Mouse (Mus musculus): Measurements from ENCODE around the gene Clstn1. TPM values are rescaled to one million over a fixed set of nuclear protein-coding genes. Genes with fewer than 3 reads are reported as not detected.

The Clstn1 gene
- polyA plus RNA-seq, 1 experiment from 2014 or later, result 7.8 TPM

- whole genome bisulfite sequencing, result 73% methylated on average over 7 of the region's 7 CpGs
- H3K4me1 ChIP-seq (replicated peaks; ENCODE audit: control insufficient read depth, insufficient read depth, low read length), result peaks cover 23% of the 10 kb centered on the region
- H3K27ac ChIP-seq (ENCODE audit: low read depth, low read length), result no peak overlapping the region
- H3K36me3 ChIP-seq (ENCODE audit: control insufficient read depth, insufficient read depth, low read length), result no peaks in the 10 kb centered on the region
- no peak for ATAC-seq (replicated peaks; ENCODE audit: low FRiP score)
- no peaks in the 10 kb centered on the region for H3K9me3 ChIP-seq (ENCODE audit: control insufficient read depth, low read length)
- no peak overlapping the region for H3K4me3 ChIP-seq (ENCODE audit: low read depth, low read length)
- H3K9ac ChIP-seq (ENCODE audit: low read depth, low read length), result no peak overlapping the region
- H3K4me2 ChIP-seq, result no peak overlapping the region
- no peaks in the 10 kb centered on the region for H3K27me3 ChIP-seq (replicated peaks; ENCODE audit: control insufficient read depth, insufficient read depth, low read length)
- DNase-seq (ENCODE audit: low spot score), result no peak
Measured at GRCm38 (mm10) chr4:149660598-149660997, 74.3 kb downstream of the Clstn1 start.

- DNase-seq (ENCODE audit: low spot score), result no peak
- Histone ChIP-seq H3K4me1 (replicated peaks; ENCODE audit: control insufficient read depth, insufficient read depth, low read length) (peaks cover 23% of the 10 kb centered on the region), H3K4me3 (ENCODE audit: low read depth, low read length) (no peak overlapping the region), H3K27ac (ENCODE audit: low read depth, low read length) (no peak overlapping the region), H3K27me3 (replicated peaks; ENCODE audit: control insufficient read depth, insufficient read depth, low read length) (no peaks in the 10 kb centered on the region), H3K9ac (ENCODE audit: low read depth, low read length) (no peak overlapping the region), H3K9me3 (ENCODE audit: control insufficient read depth, low read length) (no peaks in the 10 kb centered on the region), H3K36me3 (ENCODE audit: control insufficient read depth, insufficient read depth, low read length) (no peaks in the 10 kb centered on the region), H3K4me2 (peak overlapping the region; percentile 33; the same call in 1 of the 2 replicates)
- ATAC-seq (replicated peaks; ENCODE audit: low FRiP score), result peak; percentile 46
- 47% methylated on average over 14 of the region's 14 CpGs for WGBS
Measured at GRCm38 (mm10) chr4:149661967-149662589, 75.8 kb downstream of the Clstn1 start.

- DNase-seq (ENCODE audit: low spot score) (no peak), ATAC-seq (replicated peaks; ENCODE audit: low FRiP score) (no peak)
- no peak overlapping the region for H3K9ac ChIP-seq (ENCODE audit: low read depth, low read length)
- no peaks in the 10 kb centered on the region for H3K27me3 ChIP-seq (replicated peaks; ENCODE audit: control insufficient read depth, insufficient read depth, low read length)
- peaks cover 23% of the 10 kb centered on the region for H3K4me1 ChIP-seq (replicated peaks; ENCODE audit: control insufficient read depth, insufficient read depth, low read length)
- WGBS, result 74% methylated on average over 7 of the region's 7 CpGs
- H3K4me3 ChIP-seq (ENCODE audit: low read depth, low read length), result no peak overlapping the region
- no peaks in the 10 kb centered on the region for H3K36me3 ChIP-seq (ENCODE audit: control insufficient read depth, insufficient read depth, low read length)
- no peak overlapping the region for H3K27ac ChIP-seq (ENCODE audit: low read depth, low read length)
- H3K9me3 ChIP-seq (ENCODE audit: control insufficient read depth, low read length), result no peaks in the 10 kb centered on the region
- H3K4me2 ChIP-seq, result no peak overlapping the region
Measured at GRCm38 (mm10) chr4:149663849-149664503, 77.7 kb downstream of the Clstn1 start.

- H3K27ac ChIP-seq (ENCODE audit: low read depth, low read length), result no peak overlapping the region
- no peak for DNase-seq (ENCODE audit: low spot score)
- no peak overlapping the region for H3K9ac ChIP-seq (ENCODE audit: low read depth, low read length)
- H3K4me3 ChIP-seq (ENCODE audit: low read depth, low read length), result no peak overlapping the region
- 61% methylated on average over 6 of the region's 6 CpGs for WGBS
- H3K27me3 ChIP-seq (replicated peaks; ENCODE audit: control insufficient read depth, insufficient read depth, low read length), result no peaks in the 10 kb centered on the region
- H3K36me3 ChIP-seq (ENCODE audit: control insufficient read depth, insufficient read depth, low read length), result no peaks in the 10 kb centered on the region
- peaks cover 19% of the 10 kb centered on the region for H3K4me1 ChIP-seq (replicated peaks; ENCODE audit: control insufficient read depth, insufficient read depth, low read length)
- H3K9me3 ChIP-seq (ENCODE audit: control insufficient read depth, low read length), result no peaks in the 10 kb centered on the region
- ATAC-seq (replicated peaks; ENCODE audit: low FRiP score), result no peak
- H3K4me2 ChIP-seq, result no peak overlapping the region
Measured at GRCm38 (mm10) chr4:149665016-149665691, 78.9 kb downstream of the Clstn1 start.

- Histone ChIP-seq H3K9ac (ENCODE audit: low read depth, low read length) (no peak overlapping the region), H3K27ac (ENCODE audit: low read depth, low read length) (no peak overlapping the region), H3K27me3 (replicated peaks; ENCODE audit: control insufficient read depth, insufficient read depth, low read length) (no peaks in the 10 kb centered on the region), H3K36me3 (ENCODE audit: control insufficient read depth, insufficient read depth, low read length) (no peaks in the 10 kb centered on the region), H3K4me3 (ENCODE audit: low read depth, low read length) (no peak overlapping the region), H3K9me3 (ENCODE audit: control insufficient read depth, low read length) (no peaks in the 10 kb centered on the region), H3K4me2 (no peak overlapping the region), H3K4me1 (replicated peaks; ENCODE audit: control insufficient read depth, insufficient read depth, low read length) (peaks cover 18% of the 10 kb centered on the region)
- WGBS, result 76% methylated on average over 6 of the region's 6 CpGs
- DNase-seq (ENCODE audit: low spot score) (no peak), ATAC-seq (replicated peaks; ENCODE audit: low FRiP score) (no peak)
Measured at GRCm38 (mm10) chr4:149665692-149666090, 79.4 kb downstream of the Clstn1 start.

- no peak for ATAC-seq (replicated peaks; ENCODE audit: low FRiP score)
- H3K27ac ChIP-seq (ENCODE audit: low read depth, low read length), result no peak overlapping the region
- no peak overlapping the region for H3K9ac ChIP-seq (ENCODE audit: low read depth, low read length)
- H3K4me1 ChIP-seq (replicated peaks; ENCODE audit: control insufficient read depth, insufficient read depth, low read length), result peaks cover 6% of the 10 kb centered on the region; the same call in 1 of the 2 replicates
- H3K4me2 ChIP-seq, result no peak overlapping the region
- no peak overlapping the region for H3K4me3 ChIP-seq (ENCODE audit: low read depth, low read length)
- no peak for DNase-seq (ENCODE audit: low spot score)
- H3K27me3 ChIP-seq (replicated peaks; ENCODE audit: control insufficient read depth, insufficient read depth, low read length), result peaks cover 9% of the 10 kb centered on the region
- whole genome bisulfite sequencing, result 97% methylated on average over 6 of the region's 6 CpGs
- no peaks in the 10 kb centered on the region for H3K36me3 ChIP-seq (ENCODE audit: control insufficient read depth, insufficient read depth, low read length)
- H3K9me3 ChIP-seq (ENCODE audit: control insufficient read depth, low read length), result no peaks in the 10 kb centered on the region
Measured at GRCm38 (mm10) chr4:149671175-149671574, 84.9 kb downstream of the Clstn1 start.

- Histone ChIP-seq H3K9ac (ENCODE audit: low read depth, low read length) (no peak overlapping the region), H3K36me3 (ENCODE audit: control insufficient read depth, insufficient read depth, low read length) (no peaks in the 10 kb centered on the region), H3K27me3 (replicated peaks; ENCODE audit: control insufficient read depth, insufficient read depth, low read length) (peaks cover 9% of the 10 kb centered on the region), H3K9me3 (ENCODE audit: control insufficient read depth, low read length) (no peaks in the 10 kb centered on the region), H3K27ac (ENCODE audit: low read depth, low read length) (no peak overlapping the region), H3K4me1 (replicated peaks; ENCODE audit: control insufficient read depth, insufficient read depth, low read length) (peaks cover 9% of the 10 kb centered on the region; the same call in 1 of the 2 replicates), H3K4me2 (no peak overlapping the region), H3K4me3 (ENCODE audit: low read depth, low read length) (no peak overlapping the region)
- DNase-seq (ENCODE audit: low spot score), result no peak
- 91% methylated on average over 5 of the region's 5 CpGs for whole genome bisulfite sequencing
- ATAC-seq (replicated peaks; ENCODE audit: low FRiP score), result no peak
Measured at GRCm38 (mm10) chr4:149672747-149673146, 86.5 kb downstream of the Clstn1 start.

GRCm38 (mm10) chr4:149674814-149675377 lies 88.6 kb downstream of the Clstn1 start:
- Histone ChIP-seq H3K27ac (ENCODE audit: low read depth, low read length) (no peak overlapping the region), H3K36me3 (ENCODE audit: control insufficient read depth, insufficient read depth, low read length) (no peaks in the 10 kb centered on the region), H3K4me1 (replicated peaks; ENCODE audit: control insufficient read depth, insufficient read depth, low read length) (peaks cover 9% of the 10 kb centered on the region; the same call in 1 of the 2 replicates), H3K4me2 (peak overlapping the region; percentile 98), H3K9ac (ENCODE audit: low read depth, low read length) (no peak overlapping the region), H3K27me3 (replicated peaks; ENCODE audit: control insufficient read depth, insufficient read depth, low read length) (peaks cover 9% of the 10 kb centered on the region), H3K4me3 (ENCODE audit: low read depth, low read length) (peak overlapping the region; percentile 62), H3K9me3 (ENCODE audit: control insufficient read depth, low read length) (no peaks in the 10 kb centered on the region)
- DNase-seq (ENCODE audit: low spot score) (no peak), ATAC-seq (replicated peaks; ENCODE audit: low FRiP score) (no peak)
- WGBS, result 40% methylated on average over 8 of the region's 8 CpGs

Data from liver, embryonic 11.5 days (tissue).